Mouse (Mus musculus) C2C12 (cell line): ENCODE data around the gene Nemp2. TPM values are rescaled to one million over a fixed set of nuclear protein-coding genes. Genes with fewer than 3 reads are reported as not detected.
A peak's percentile ranks its signal among the peaks of the same experiment; 100 is the strongest.
"Not testable (repeated sequence)": the region's sequence is repeated elsewhere in the genome, so short reads cannot be mapped to it uniquely, and the experiment has no call there.

Experiments
- H3K27me3 ChIP-seq: one replicate; pipeline ENCODE4 v1.6.1; 2011; ENCODE audit not compliant: control insufficient read depth, insufficient read depth, insufficient read length
- H3K36me3 ChIP-seq: one replicate; pipeline ENCODE4 v1.6.1; 2011; ENCODE audit not compliant: control insufficient read depth, insufficient read depth
- H3K4me3 ChIP-seq: one replicate; pipeline ENCODE4 v1.5.1; 2011; ENCODE audit warnings: mild to moderate bottlenecking, control low read depth; ENCODE audit not compliant: poor library complexity, insufficient read depth, severe bottlenecking
- H3K79me2 ChIP-seq: one replicate; pipeline ENCODE4 v1.6.1; 2011; ENCODE audit not compliant: control insufficient read depth, insufficient read depth
- H3K79me3 ChIP-seq: one replicate; pipeline ENCODE4 v1.6.1; 2011; ENCODE audit warnings: low read depth, control low read depth
- H3ac ChIP-seq: one replicate; pipeline ENCODE3; 2011; ENCODE audit warnings: low read depth; ENCODE audit not compliant: control insufficient read depth, insufficient read length
- CEBPB ChIP-seq: IDR thresholded peaks from one replicate; pipeline ENCODE4 v1.6.1; 2011; ENCODE audit warnings: low read depth, mild to moderate bottlenecking, control low read depth, moderate library complexity
- CTCF ChIP-seq: IDR thresholded peaks from one replicate; pipeline ENCODE4 v1.5.1; 2011; ENCODE audit not compliant: control insufficient read depth, insufficient read depth, insufficient read length
- FOSL1 ChIP-seq: IDR thresholded peaks from one replicate; pipeline ENCODE4 v1.8.0; 2011; ENCODE audit warnings: mild to moderate bottlenecking, low read length; ENCODE audit not compliant: poor library complexity, insufficient read depth, severe bottlenecking
- MAX ChIP-seq: IDR thresholded peaks from one replicate; pipeline ENCODE4 v1.6.1; 2011; ENCODE audit warnings: mild to moderate bottlenecking, control low read depth
- MYOD1 ChIP-seq: IDR thresholded peaks from one replicate; pipeline ENCODE4 v1.6.1; 2011; ENCODE audit warnings: low read depth; ENCODE audit not compliant: control insufficient read depth, insufficient read length
- MYOG ChIP-seq: IDR thresholded peaks from one replicate; pipeline ENCODE4 v1.6.1; 2011; ENCODE audit not compliant: control insufficient read depth, insufficient read length; ENCODE audit errors: extremely low read depth
- USF1 ChIP-seq: IDR thresholded peaks from one replicate; pipeline ENCODE4 v1.6.1; 2011; ENCODE audit warnings: low read depth, mild to moderate bottlenecking, control low read depth, moderate library complexity
- polyA plus RNA-seq: library from polyadenylated mRNA; unstranded; fragments of >200 nt; fragmentation: generic; extraction: Trizol; gene quantifications from one replicate; pipeline ENCODE4 v1.2.1, GENCODE M21; 2012; ENCODE audit warnings: missing spikeins

The Nemp2 gene
- polyA plus RNA-seq, 1 experiment: 1.4 TPM

DNA sequence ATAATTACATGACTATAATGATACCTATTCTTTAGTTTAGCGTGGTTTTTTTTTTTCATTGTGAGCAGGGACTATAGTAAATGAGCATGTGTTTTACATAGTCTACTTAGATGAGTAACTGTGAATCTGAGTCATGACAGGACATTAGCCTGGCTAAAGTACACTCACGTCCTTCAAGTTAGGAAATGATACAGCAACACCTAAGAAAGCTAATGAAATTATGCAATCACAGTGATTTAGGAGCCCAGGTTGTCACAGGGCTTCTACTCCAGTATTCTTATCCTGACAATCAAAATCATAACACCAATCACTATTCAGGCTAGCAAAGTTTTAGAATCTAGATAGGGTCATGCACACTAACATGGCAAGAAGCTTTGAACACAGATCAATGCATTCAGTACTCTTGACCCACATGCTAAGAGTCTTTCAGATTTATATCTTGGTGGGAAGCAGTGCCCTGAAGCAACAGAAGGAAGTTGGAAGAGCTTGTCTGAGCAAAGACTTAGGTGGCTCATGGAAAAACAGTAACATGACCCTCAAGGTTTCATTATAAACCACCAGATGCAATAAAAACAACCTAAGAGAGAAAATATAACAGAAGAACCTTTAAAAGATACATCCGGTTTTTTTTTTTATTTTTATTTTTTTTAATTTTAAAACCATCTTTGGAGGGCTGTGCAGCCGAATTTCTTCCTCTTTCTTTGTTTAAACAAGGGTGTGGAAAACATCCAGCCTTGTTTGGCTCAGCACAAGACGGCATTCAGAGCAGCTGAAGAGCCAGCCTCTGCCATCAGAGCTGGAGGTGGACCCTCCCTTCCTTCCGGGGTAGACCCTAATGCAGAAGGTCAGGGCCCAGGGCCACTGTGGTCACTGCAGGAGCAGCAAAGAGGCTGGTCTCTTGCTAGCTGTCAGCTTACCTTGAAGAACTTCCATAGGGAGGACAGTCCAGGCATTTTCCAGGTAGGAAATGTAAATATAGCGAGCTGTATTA is 45.4 kb downstream of the Nemp2 start:
- no peaks in the 10 kb centered on the region for H3K27me3 ChIP-seq
- no peak overlapping the region for H3ac ChIP-seq
- no peaks in the 10 kb centered on the region for H3K79me2 ChIP-seq
- TF ChIP-seq CEBPB (peak; percentile 17), FOSL1 (no peak)
- H3K36me3 ChIP-seq: no peaks in the 10 kb centered on the region
- H3K4me3 ChIP-seq: no peak overlapping the region
- no peaks in the 10 kb centered on the region for H3K79me3 ChIP-seq

DNA sequence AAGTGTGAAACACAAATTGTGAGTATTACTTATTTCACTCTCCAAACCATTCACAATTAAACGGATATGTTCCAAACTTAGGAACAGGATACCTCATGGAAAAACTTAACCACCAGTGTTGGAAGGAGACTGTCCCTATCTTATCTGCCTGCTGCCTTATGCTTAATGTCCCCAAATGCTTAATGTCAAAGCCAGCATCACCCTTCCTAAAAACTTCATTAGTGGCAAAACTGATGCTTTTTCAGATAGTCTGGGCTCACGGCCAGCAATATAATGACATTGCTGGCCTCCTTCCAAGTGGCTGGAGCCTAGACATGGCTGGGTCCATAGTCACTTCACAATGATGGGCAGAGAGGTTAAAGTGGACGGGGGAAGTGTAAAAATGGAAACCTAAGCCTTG is 46.1 kb downstream of the Nemp2 start:
- Histone ChIP-seq H3K4me3 (no peak overlapping the region), H3K27me3 (no peaks in the 10 kb centered on the region), H3ac (no peak overlapping the region), H3K79me2 (no peaks in the 10 kb centered on the region), H3K36me3 (no peaks in the 10 kb centered on the region), H3K79me3 (no peaks in the 10 kb centered on the region)
- TF ChIP-seq FOSL1 (no peak), MYOD1 (no peak), CEBPB (no peak), MYOG (no peak), CTCF (no peak), MAX (no peak), USF1 (no peak)

DNA sequence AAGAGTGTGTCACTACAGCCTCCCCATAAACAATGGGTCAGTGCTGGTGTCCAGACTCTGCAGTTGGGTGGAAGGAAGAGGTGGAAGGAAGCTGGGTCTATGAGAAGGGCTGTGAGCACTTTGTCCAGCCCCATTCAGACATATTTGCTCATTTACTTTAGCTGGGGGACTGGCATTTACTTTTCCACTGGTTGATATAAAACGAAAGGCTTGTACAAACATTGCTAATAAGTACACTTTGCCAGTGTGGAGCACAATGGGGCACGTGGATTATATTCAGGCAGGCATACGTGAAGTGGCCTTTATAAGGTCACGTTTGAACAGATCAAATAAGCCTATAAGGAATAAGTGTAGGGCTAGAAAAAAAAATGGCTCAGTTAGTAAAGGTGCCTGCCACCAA is 53.0 kb downstream of the Nemp2 start:
- H3K27me3 ChIP-seq: peaks cover 3% of the 10 kb centered on the region
- H3K36me3 ChIP-seq: no peaks in the 10 kb centered on the region
- H3K79me2 ChIP-seq: no peaks in the 10 kb centered on the region
- no peak overlapping the region for H3K4me3 ChIP-seq
- TF ChIP-seq MYOG (no peak), USF1 (no peak), MYOD1 (no peak), MAX (no peak)
- no peaks in the 10 kb centered on the region for H3K79me3 ChIP-seq
- no peak overlapping the region for H3ac ChIP-seq

GRCm38 (mm10) chr1:52687636-52688035 is 57.1 kb downstream of the Nemp2 start:
- no peaks in the 10 kb centered on the region for H3K79me2 ChIP-seq
- no peak overlapping the region for H3K4me3 ChIP-seq
- no peak overlapping the region for H3ac ChIP-seq
- H3K27me3 ChIP-seq: peaks cover 3% of the 10 kb centered on the region
- H3K79me3 ChIP-seq: no peaks in the 10 kb centered on the region
- H3K36me3 ChIP-seq: no peaks in the 10 kb centered on the region
- TF ChIP-seq CEBPB: no peak
- TF ChIP-seq MYOD1: no peak
- no peak for TF ChIP-seq USF1
- no peak for TF ChIP-seq CTCF

GRCm38 (mm10) chr1:52694456-52694855 is 64.0 kb downstream of the Nemp2 start:
- H3K27me3 ChIP-seq, H3K36me3 ChIP-seq, H3K79me2 ChIP-seq, H3K4me3 ChIP-seq, H3ac ChIP-seq, H3K79me3 ChIP-seq: not testable (repeated sequence)

Other genes starting within 250 kb of the Nemp2 start
- 8.8 TPM for gene Nab1, start 130.0 kb upstream of the Nemp2 start, polyA plus RNA-seq
- gene Mfsd6, start 96.8 kb downstream of the Nemp2 start, polyA plus RNA-seq: 0.30 TPM
- 6.7 TPM for gene Inpp1, start 187.0 kb downstream of the Nemp2 start, polyA plus RNA-seq
- gene Hibch, start 214.2 kb downstream of the Nemp2 start, polyA plus RNA-seq: 6.0 TPM